Mouse (Mus musculus): ENCODE data around the gene F11r. TPM values are rescaled to one million over a fixed set of nuclear protein-coding genes. Genes with fewer than 3 reads are reported as not detected.

The F11r gene
- total RNA-seq, 2 experiments from 2014 or later = 6.9 to 7.7 TPM

GRCm38 (mm10) chr1:171435974-171436373, 1.4 kb upstream of the F11r start:
- DNase-seq (ENCODE audit: low spot score in 2 of 2) = no peak

DNA sequence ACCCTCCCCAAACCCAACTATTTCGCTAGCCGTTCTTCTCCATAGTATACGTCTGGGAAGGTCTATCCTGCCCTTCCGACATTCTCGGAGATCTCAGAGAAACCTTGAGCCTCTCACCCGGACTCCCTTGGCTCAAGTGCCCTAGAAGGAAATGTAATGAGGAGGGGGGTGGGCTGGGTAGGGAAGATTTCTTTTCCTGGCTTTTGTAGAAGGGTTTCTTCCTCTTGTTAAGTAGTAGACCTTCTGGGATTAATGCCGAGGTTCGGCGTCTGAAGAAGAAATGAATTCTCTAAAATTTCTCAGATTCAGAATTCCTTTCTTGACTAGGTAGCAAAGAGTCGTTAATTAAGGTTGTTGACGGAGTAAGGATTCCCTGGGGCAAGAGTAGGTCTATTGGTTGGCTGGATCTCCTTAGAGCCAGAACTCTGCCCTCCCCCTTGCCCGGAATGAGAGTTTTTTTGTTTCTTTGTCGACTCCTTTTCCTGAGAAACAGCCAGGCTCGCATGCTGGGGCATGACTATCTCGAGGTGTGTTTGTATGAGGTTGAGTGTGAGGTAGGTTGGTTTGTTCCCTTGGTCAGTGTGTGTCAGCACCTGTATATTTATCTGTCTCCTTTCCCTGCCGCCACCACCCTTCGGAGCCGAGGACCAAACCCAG, 807 bp downstream of the F11r start:
- no peak for DNase-seq (ENCODE audit: low spot score in 2 of 2)

- no peak for DNase-seq (ENCODE audit: low spot score in 2 of 2)
These were observed 1.7 kb downstream of the F11r start for GRCm38 (mm10) chr1:171439072-171439471.

- peak in 1 of 2 experiments; percentile 16 for DNase-seq (ENCODE audit: low spot score in 2 of 2)
These were observed 2.8 kb downstream of the F11r start for GRCm38 (mm10) chr1:171440025-171440725.

DNA sequence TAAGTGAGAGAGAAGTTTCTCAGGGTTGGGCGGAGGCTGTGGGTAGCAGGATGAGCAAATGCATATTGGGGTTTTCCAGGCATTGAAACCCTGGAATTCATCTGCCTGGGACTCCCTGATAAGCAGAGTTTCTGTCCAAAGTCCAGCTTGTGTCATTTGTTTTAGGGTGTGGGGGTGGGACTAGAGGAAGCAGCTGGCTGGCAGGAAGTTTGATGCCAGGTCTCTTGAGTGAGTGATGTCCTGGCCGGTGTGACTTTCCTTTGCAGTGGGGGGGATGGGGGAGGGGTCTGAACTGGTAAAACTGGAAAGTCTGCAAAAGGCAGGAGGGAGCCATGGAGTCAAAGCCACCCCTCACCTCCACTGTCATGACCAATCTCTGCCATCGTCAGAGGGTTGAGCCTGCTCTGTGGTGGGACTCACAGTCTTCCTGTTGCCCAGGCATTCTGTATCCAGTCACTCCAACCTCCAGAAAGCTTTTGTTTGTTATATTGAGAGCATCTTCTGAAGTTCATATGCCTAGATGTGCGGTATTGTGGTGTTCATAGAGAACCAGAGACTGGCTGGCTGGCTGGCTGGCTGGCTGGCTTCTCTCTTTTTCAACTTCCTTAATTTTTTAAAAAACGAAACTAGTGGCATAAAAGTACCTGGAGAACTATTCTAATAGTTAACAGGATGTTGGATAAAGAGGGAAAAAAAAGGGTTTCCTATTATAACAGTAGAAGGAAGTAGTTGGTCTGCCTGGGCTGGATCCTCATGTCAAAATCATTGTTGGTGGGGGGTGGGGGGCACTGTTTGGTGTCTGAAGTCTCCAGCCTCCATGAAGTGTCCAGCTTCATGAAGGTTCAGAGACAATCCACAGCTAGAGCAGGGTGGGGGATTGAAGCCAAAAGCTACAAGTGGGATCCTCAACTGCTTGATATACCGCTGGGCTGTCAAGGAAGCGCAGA, 4.4 kb downstream of the F11r start:
- DNase-seq (ENCODE audit: low spot score in 2 of 2) = no peak

GRCm38 (mm10) chr1:171442413-171442760, 5.1 kb downstream of the F11r start:
- DNase-seq (ENCODE audit: low spot score in 2 of 2) = no peak

GRCm38 (mm10) chr1:171445050-171445449, 7.7 kb downstream of the F11r start:
- no peak for DNase-seq (ENCODE audit: low spot score in 2 of 2)

- no peak for DNase-seq (ENCODE audit: low spot score in 2 of 2)
These were observed 9.5 kb downstream of the F11r start for GRCm38 (mm10) chr1:171446854-171447253.

GRCm38 (mm10) chr1:171447692-171448091, 10.4 kb downstream of the F11r start:
- DNase-seq (ENCODE audit: low spot score in 2 of 2) = no peak

- no peak for DNase-seq (ENCODE audit: low spot score in 2 of 2)
These were observed 12.7 kb downstream of the F11r start for GRCm38 (mm10) chr1:171450062-171450461.

DNA sequence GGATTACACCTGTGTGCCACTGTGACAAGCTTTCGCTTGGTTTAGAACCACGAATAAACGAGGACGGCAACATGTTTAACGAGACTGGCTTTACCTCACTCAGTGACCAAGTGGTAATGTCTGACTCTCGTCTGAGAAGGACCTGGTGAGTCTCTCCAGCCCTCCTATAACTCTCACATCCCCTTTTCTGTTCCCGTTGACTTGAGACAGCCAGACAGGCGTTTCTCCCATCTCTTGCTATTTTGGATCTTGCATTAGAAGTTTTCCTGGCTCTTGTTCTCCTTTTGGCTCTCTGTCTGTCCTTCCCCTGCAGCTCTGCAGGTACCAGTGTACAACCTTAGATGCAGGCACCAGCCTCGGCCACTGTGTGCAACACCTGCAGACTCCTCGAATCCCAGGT, 13.7 kb downstream of the F11r start:
- DNase-seq (ENCODE audit: low spot score in 2 of 2) = no peak

- DNase-seq (ENCODE audit: low spot score in 2 of 2) = no peak
These were observed 15.2 kb downstream of the F11r start for GRCm38 (mm10) chr1:171452522-171452921.

GRCm38 (mm10) chr1:171452923-171453322, 15.6 kb downstream of the F11r start:
- no peak for DNase-seq (ENCODE audit: low spot score in 2 of 2)

GRCm38 (mm10) chr1:171454926-171455325, 17.6 kb downstream of the F11r start:
- no peak for DNase-seq (ENCODE audit: low spot score in 2 of 2)

GRCm38 (mm10) chr1:171457568-171457967, 20.2 kb downstream of the F11r start:
- DNase-seq (ENCODE audit: low spot score in 2 of 2) = no peak

DNA sequence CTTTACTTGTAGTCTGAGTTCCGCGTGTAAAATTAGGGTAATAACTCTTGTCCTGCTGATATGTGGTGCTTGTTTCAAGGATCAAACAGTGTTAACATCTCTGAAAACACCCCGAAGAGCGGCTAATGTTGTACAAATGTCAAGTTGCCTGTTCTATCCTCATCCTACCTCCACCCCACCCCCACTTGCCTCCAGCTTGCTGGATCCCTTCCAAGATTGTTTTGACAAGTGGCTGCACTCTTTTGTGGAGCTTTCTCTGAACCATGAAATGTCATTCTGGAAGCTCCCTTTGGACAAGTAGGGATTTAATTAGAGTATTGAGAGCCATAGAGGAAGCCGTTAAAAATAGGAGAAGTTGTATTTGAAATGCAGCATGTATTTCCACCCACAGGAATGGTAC, 22.5 kb downstream of the F11r start:
- DNase-seq (ENCODE audit: low spot score in 2 of 2) = no peak

- no peak for DNase-seq (ENCODE audit: low spot score in 2 of 2)
These were observed 23.5 kb downstream of the F11r start for GRCm38 (mm10) chr1:171460551-171461503.

- DNase-seq (ENCODE audit: low spot score in 2 of 2) = no peak
These were observed 25.8 kb downstream of the F11r start for GRCm38 (mm10) chr1:171463133-171463532.

- DNase-seq (ENCODE audit: low spot score in 2 of 2) = no peak
These were observed 28.5 kb downstream of the F11r start for GRCm38 (mm10) chr1:171465749-171466412.

DNA sequence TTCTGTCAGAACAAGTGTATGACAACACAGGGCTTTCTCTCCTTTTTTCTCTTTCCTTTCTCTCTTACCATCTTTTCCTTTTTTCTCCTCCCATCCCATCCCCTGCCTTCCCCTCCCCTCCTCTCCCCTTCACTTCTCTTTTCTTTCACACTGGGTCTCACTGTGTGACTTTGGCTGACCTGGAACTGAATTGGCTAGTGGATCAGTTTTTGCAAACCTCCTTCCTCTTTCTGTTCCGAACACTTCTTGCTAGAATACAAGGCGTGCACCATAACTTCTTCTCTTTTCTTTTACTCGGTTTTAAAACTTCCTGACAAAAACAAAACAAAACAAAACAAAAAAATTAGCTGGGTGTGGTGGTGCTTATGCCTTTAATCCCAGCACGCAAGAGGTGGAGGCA, 29.2 kb downstream of the F11r start:
- no peak for DNase-seq (ENCODE audit: low spot score in 2 of 2)

Data from layer of hippocampus, postnatal 14 days (tissue).